Mouse (Mus musculus): ENCODE measurements around the gene Nmnat2.

- no peak for TF ChIP-seq POLR2A (IDR thresholded peaks at IDR 0.05; ENCODE audit: extremely low read depth, insufficient read depth, low read length)
- no peak for TF ChIP-seq CTCF (IDR thresholded peaks at IDR 0.05; ENCODE audit: low read depth, low read length)
These were observed 156.8 kb downstream of the Nmnat2 start for GRCm38 (mm10) chr1:153111596-153111995.

Measured in liver, adult 2 months (tissue).